Mouse (Mus musculus) E14TG2a.4 (cell line): ENCODE measurements around the gene Luc7l2.

Experiments used
- CTCF ChIP-seq: conservative IDR thresholded peaks from 2 replicates; pipeline ENCODE4 v1.5.1; 2014; ENCODE audit warnings: low read length
- POU5F1 ChIP-seq: IDR thresholded peaks from 2 replicates; pipeline ENCODE4 v1.6.1; 2014; ENCODE audit warnings: low read length, borderline replicate concordance

DNA sequence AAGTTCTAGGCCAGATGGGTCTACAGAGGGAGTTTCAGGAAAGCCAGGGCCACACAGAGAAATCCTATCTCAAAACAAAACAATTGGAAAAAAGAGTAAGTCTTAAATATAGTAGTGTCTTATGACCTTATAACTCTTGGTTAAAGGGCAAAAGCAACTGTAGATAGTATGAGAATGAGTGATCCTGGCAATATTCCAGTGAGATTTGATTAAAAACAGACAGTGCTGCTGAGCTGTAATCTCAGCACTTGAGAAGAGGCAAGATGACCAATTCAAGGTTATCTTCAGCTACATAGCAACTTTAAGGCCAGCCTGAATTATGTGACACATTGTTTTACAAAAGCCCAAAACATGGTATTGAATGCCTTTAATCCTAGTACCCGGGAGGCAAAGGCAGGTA lies 3.4 kb upstream of the Luc7l2 start:
- TF ChIP-seq CTCF (no peak), POU5F1 (no peak)
